Mouse (Mus musculus): ENCODE data around the gene Cpxm1. TPM values are rescaled to one million over a fixed set of nuclear protein-coding genes. Genes with fewer than 3 reads are reported as not detected.

The Cpxm1 gene
- 0.82 and 4.8 TPM in 2 replicates for total RNA-seq (2017)

- ATAC-seq (replicated peaks; ENCODE audit: low read depth, poor library complexity, severe bottlenecking): peak; percentile 31
Measured at GRCm38 (mm10) chr2:130397186-130397985, at the start of gene Cpxm1. Gene Cpxm1, minus strand, starts transcription at chr2:130397574.

DNA sequence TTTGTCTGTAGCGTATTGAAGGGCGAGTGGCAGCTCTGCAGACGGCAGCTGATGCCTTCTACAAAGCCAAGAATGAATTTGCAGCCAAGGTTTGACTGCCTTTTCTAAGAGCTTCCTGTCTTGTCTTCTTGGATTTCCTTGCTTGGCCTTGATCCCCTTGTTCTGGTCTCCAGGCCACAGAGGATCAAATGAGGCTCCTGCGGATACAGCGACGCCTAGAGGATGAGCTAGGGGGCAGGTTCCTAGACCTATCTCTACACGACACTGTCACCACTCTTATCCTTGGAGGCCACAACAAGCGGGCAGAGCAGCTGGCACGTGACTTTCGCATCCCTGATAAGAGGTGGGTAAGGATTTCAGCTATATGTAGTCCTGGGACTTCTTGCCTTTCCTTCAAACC lies 44.8 kb upstream of the Cpxm1 start:
- no peak for ATAC-seq (replicated peaks; ENCODE audit: low read depth, poor library complexity, severe bottlenecking)

- ATAC-seq (replicated peaks; ENCODE audit: low read depth, poor library complexity, severe bottlenecking): no peak
Measured at GRCm38 (mm10) chr2:130439840-130440480, 42.6 kb upstream of the Cpxm1 start.

DNA sequence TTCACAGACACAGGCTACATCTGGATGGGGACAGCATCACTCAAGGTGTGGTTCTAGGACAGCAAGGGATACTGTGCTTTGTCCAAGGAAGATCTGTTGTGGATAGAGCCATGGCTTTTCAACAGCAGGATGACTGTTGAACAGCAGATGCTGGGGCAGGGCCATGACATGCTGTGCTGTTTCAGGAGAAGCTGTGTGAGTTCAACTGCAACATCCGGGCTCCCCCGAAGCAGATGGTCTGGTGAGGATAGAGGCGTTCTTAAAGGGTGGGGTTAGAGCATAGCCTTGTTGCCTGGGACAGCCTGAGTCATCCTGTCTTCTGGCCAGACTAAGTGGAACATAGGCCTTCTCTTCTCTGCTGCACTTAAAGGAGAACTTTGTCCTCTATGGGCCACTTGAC lies 41.5 kb upstream of the Cpxm1 start:
- no peak for ATAC-seq (replicated peaks; ENCODE audit: low read depth, poor library complexity, severe bottlenecking)

DNA sequence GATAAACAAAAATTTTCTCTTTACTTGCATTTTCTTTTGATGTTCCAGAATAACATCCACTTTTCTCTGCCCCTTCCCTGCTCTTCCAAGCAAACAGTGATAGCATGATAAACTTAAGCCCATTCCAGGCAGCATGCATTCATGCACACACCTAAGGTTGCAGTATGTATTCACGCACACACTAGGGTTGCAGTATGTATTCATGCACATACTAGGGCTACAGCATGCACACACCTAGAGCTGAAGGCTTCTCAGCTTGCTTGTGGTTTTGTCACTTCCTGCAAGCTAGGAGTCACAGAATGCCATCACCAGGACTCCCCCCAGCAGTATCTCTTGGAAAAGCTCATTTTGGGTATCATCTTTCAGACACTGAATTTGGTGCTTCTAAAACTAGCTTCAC lies 39.4 kb upstream of the Cpxm1 start:
- ATAC-seq (replicated peaks; ENCODE audit: low read depth, poor library complexity, severe bottlenecking): no peak

DNA sequence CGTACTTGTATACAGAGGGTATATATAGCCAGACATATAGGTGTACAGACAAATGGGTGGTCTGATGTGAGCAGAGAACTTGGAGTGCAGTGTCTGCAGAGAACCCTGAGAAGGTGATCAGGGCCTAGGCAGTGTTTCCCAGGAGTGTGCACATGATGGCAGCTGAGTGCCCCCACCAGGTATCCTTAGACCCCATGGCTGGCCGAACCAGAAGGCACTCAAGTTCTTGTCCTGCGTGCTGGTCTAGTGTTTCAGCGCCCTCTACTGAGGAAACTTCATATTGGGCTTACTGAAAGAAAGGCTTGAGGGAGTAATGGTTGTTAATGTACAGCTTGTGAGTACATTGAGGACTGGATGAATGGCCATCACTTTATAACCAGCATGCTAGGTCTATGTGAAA lies 35.8 kb upstream of the Cpxm1 start:
- ATAC-seq (replicated peaks; ENCODE audit: low read depth, poor library complexity, severe bottlenecking): peak; percentile 72; the same call in 1 of the 2 replicates

DNA sequence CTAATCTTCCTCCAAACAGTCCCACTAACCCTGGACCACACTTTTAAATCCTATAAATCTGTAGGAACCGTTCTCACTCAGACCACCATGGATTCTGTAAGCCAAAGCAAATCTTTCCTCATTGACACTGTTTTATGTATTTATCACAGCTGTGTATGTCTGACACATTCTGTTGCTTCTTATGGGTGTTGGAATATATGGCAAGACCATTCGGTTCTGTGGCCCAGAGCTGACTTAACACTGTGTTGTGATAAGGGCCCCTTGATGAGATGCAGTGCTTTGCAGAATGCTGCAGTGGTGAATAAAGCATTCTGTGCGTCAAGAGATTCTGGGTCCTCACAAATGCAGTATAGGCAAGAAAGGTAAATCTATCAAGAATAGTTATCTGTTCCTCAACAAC lies 34.8 kb upstream of the Cpxm1 start:
- ATAC-seq (replicated peaks; ENCODE audit: low read depth, poor library complexity, severe bottlenecking): no peak

GRCm38 (mm10) chr2:130430484-130430883 lies 33.1 kb upstream of the Cpxm1 start:
- no peak for ATAC-seq (replicated peaks; ENCODE audit: low read depth, poor library complexity, severe bottlenecking)

GRCm38 (mm10) chr2:130429851-130430250 lies 32.5 kb upstream of the Cpxm1 start:
- no peak for ATAC-seq (replicated peaks; ENCODE audit: low read depth, poor library complexity, severe bottlenecking)

GRCm38 (mm10) chr2:130425112-130425511 lies 27.7 kb upstream of the Cpxm1 start:
- ATAC-seq (replicated peaks; ENCODE audit: low read depth, poor library complexity, severe bottlenecking): no peak

- ATAC-seq (replicated peaks; ENCODE audit: low read depth, poor library complexity, severe bottlenecking): peak; percentile 78
Measured at GRCm38 (mm10) chr2:130424126-130424853, 26.9 kb upstream of the Cpxm1 start, which contains the start of the genes Vps16 and Pced1a. Gene Vps16, plus strand, starts transcription at chr2:130424339. Gene Pced1a, minus strand, starts transcription at chr2:130424701.

DNA sequence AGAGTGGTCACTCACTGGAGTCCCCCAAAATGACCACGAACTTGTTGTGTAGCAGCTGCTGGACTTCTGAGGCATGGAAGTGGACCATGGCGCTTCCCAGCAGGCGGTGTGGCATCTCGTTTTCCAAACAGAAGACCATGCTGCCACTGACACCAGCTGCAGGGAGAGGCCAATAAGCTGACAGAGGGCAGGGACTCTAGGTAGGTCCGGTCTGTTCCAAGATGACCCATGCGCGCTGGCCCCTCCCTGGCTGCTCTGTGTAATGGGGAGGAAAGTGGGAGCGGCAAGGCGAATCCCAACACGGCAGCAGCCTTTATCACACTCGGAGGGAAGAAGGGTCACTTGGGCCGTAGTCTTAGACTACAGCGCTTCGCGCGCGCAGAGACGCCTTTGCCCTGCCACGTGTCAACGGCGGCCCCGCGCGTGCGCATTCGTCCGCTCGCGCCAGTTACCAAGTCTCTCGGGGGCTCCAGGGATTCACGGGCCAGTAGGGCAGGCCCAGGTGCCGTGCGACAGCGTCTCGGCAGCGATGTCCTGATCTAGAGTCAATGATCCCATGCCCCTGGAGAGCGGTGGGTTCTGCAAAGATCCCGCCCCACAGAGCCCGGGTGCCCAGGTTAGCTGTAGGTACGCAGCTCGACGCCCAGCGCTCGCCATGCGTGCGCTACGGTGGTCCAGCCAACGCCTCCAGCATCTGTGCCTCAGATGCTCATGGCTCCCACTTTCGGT lies 26.2 kb upstream of the Cpxm1 start:
- ATAC-seq (replicated peaks; ENCODE audit: low read depth, poor library complexity, severe bottlenecking): peak; percentile 50

- no peak for ATAC-seq (replicated peaks; ENCODE audit: low read depth, poor library complexity, severe bottlenecking)
Measured at GRCm38 (mm10) chr2:130421781-130422620, 24.6 kb upstream of the Cpxm1 start.

DNA sequence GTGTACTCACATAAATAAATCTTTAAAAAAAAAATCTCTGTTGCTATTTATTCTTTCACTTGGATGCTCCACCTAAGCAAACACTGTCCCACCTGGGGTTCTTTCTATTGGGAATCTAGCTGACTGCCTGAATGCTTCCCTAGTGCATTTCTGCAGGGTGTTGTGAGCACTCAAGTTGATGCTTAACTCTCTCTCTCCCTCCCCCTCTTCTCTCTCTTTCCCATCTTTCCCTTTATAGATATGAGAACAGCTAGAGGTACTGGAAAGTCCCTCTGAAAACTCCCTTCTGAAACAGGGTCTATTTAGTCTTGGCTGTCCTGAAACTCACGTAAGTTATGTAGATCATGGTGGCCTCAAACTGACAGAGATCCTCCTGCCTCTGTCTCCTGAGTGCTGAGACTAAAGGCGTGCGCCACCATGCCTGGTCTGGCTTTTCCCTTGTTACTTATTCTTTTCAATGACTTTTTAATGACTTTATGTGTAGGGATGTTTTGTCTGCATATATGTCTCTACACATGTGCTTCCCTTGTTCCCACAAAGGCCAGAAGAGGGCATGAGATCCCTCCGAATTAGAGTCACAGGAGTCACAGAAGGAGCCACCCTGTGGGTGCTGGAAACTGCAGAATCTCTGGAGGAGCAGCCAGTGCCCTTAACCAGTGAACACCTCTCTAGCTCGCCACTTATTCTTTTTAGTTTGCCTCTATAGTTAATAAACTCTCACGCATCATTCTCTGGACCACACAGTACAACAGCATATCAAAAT lies 16.9 kb upstream of the Cpxm1 start:
- ATAC-seq (replicated peaks; ENCODE audit: low read depth, poor library complexity, severe bottlenecking): peak; percentile 59

GRCm38 (mm10) chr2:130412775-130413174 lies 15.4 kb upstream of the Cpxm1 start:
- no peak for ATAC-seq (replicated peaks; ENCODE audit: low read depth, poor library complexity, severe bottlenecking)

- ATAC-seq (replicated peaks; ENCODE audit: low read depth, poor library complexity, severe bottlenecking): peak; percentile 89
Measured at GRCm38 (mm10) chr2:130411558-130412495, 14.5 kb upstream of the Cpxm1 start.

- no peak for ATAC-seq (replicated peaks; ENCODE audit: low read depth, poor library complexity, severe bottlenecking)
Measured at GRCm38 (mm10) chr2:130408194-130408593, 10.8 kb upstream of the Cpxm1 start.
